Mouse (Mus musculus): Measurements from ENCODE around the gene Reck.

DNA sequence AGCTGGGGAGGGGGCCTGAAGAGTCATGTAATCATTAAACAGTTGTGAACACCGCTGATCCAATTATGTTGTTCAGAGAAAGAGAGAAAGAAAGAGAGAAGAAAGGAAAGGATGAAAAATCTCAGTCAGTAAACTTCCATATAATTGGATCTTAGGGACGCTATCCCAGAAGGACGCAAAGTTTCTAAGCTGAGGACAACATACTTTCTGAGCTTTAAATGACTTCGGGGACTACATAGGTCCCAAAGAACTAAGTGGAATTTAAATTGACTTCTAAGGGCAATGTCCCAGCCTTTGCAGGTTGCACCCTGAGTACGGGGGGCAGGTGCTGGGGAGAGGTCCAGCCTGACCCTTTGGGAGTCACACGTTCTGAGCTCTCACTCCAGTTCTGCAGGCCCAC lies 24.1 kb upstream of the Reck start, which contains the start of gene Olfr155:
- no peak for TF ChIP-seq CTCF (IDR thresholded peaks at IDR 0.05; ENCODE audit: low read depth)
- no peak for TF ChIP-seq EP300 (IDR thresholded peaks at IDR 0.05; ENCODE audit: low read depth)
